Mouse (Mus musculus): ENCODE measurements around the gene Hs6st1. TPM values are rescaled to one million over a fixed set of nuclear protein-coding genes. Genes with fewer than 3 reads are reported as not detected.

The Hs6st1 gene
- polyA plus RNA-seq, 1 experiment from 2014 or later = 8.3 TPM

DNA sequence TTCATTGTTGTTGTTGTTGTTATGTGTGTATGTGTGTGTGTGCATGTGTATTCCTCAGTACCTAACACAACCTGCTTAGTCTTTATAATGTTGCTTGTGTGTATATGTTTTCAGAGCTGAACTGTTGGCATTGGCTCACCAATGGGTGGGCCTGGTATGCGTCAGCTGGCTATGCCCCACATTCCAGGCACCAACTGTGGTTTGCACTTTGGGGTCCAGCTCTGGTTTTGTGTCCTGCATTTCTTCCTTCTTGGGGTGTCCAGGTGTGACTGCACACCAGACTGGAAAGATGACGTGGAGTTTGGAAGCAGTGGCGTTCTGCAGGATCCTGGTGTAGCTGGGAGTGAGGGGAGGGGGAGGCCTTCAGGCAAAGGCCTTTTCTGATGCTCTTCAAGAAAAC is 50.8 kb downstream of the Hs6st1 start:
- Histone ChIP-seq H3K36me3 (ENCODE audit: control insufficient read depth, insufficient read depth, low read length) (no peaks in the 10 kb centered on the region), H3K27me3 (replicated peaks; ENCODE audit: control insufficient read depth, insufficient read depth, low read length) (no peaks in the 10 kb centered on the region), H3K9me3 (ENCODE audit: control insufficient read depth, low read length) (no peaks in the 10 kb centered on the region), H3K9ac (ENCODE audit: low read length) (no peak overlapping the region), H3K4me2 (ENCODE audit: low read length) (no peak overlapping the region), H3K4me3 (ENCODE audit: low read depth, low read length) (no peak overlapping the region), H3K27ac (ENCODE audit: low read depth) (no peak overlapping the region), H3K4me1 (replicated peaks; ENCODE audit: control insufficient read depth, insufficient read depth, low read length) (no peaks in the 10 kb centered on the region; the same call in 1 of the 2 replicates)
- ATAC-seq (replicated peaks; ENCODE audit: low FRiP score, low TSS enrichment, low read depth) (no peak), DNase-seq (ENCODE audit: low spot score) (no peak)
- 81% methylated on average over 3 of the region's 3 CpGs for WGBS

DNA sequence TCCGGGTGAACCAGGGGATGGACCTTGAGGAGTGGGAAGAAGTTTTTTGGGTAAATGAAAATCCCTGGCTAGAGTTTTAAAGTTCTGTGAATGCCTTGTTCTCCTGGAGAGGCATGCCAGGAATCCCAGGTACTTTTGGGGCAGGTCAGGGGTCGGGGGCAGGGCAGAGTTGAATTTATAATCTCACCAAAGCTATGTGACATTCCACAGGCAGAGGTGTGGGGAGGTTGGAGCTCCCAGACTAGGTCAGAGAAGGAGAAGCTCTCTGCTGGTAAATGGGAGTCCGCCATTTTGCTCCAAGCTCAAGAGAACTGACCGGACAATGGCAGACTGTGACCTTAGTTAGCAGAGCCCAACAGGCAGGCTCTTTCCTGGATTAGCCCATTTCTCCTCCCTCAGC is 51.2 kb downstream of the Hs6st1 start:
- no peaks in the 10 kb centered on the region for H3K36me3 ChIP-seq (ENCODE audit: control insufficient read depth, insufficient read depth, low read length)
- no peak overlapping the region for H3K9ac ChIP-seq (ENCODE audit: low read length)
- no peaks in the 10 kb centered on the region; the same call in 1 of the 2 replicates for H3K4me1 ChIP-seq (replicated peaks; ENCODE audit: control insufficient read depth, insufficient read depth, low read length)
- WGBS = 84% methylated on average over 4 of the region's 4 CpGs
- H3K9me3 ChIP-seq (ENCODE audit: control insufficient read depth, low read length) = 0 out of 2 replicates have a peak, but pooled peaks cover 1% of the 10 kb centered on the region
- no peak for DNase-seq (ENCODE audit: low spot score)
- no peaks in the 10 kb centered on the region for H3K27me3 ChIP-seq (replicated peaks; ENCODE audit: control insufficient read depth, insufficient read depth, low read length)
- ATAC-seq (replicated peaks; ENCODE audit: low FRiP score, low TSS enrichment, low read depth) = no peak
- no peak overlapping the region for H3K4me2 ChIP-seq (ENCODE audit: low read length)
- no peak overlapping the region for H3K27ac ChIP-seq (ENCODE audit: low read depth)
- H3K4me3 ChIP-seq (ENCODE audit: low read depth, low read length) = no peak overlapping the region

DNA sequence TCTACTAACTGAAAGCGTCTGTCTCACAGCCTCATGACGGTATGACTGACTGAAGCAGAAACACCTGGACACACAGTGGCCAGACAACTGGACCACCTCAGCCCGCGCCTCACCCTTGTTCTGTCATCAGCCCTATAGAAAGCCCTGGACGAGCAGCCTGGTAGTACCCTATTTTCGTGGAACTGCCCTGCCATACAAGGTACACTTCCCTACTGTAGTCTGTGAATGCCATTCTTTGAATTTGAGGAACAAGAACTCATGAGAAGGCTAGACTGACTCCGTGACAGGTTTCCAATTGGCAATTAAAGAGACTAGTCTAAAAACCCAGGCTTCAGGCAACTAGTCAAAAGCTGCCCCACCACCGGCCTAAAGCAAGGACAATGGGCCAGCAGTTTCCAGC is 53.0 kb downstream of the Hs6st1 start:
- no peak overlapping the region for H3K9ac ChIP-seq (ENCODE audit: low read length)
- no peaks in the 10 kb centered on the region for H3K27me3 ChIP-seq (replicated peaks; ENCODE audit: control insufficient read depth, insufficient read depth, low read length)
- 0 out of 2 replicates have a peak, but pooled peaks cover 2% of the 10 kb centered on the region for H3K9me3 ChIP-seq (ENCODE audit: control insufficient read depth, low read length)
- H3K27ac ChIP-seq (ENCODE audit: low read depth) = no peak overlapping the region
- WGBS = 80% methylated on average over 8 of the region's 8 CpGs
- H3K4me2 ChIP-seq (ENCODE audit: low read length) = no peak overlapping the region
- no peak overlapping the region for H3K4me3 ChIP-seq (ENCODE audit: low read depth, low read length)
- ATAC-seq (replicated peaks; ENCODE audit: low FRiP score, low TSS enrichment, low read depth) (no peak), DNase-seq (ENCODE audit: low spot score) (no peak)
- H3K4me1 ChIP-seq (replicated peaks; ENCODE audit: control insufficient read depth, insufficient read depth, low read length) = no peaks in the 10 kb centered on the region; the same call in 1 of the 2 replicates
- no peaks in the 10 kb centered on the region for H3K36me3 ChIP-seq (ENCODE audit: control insufficient read depth, insufficient read depth, low read length)

DNA sequence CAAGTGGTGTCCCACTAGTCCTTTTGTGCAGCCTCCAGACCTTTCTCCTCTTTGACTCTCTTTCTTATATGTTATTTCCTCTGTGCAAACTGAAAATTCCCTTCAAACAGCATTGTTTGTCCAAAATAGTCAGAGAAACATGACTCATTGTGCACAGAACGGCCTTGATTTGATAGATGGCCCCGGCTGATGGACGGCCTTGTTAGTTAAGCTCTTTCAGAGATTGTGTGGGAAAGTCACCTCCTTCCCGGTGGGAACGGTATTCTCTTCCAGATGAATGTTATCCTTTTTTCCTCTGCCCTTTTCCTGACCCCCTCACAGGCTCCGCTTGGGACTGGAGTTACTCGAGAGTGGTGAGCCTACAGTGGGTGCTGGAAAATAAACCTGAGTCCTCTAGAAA is 56.9 kb downstream of the Hs6st1 start:
- WGBS = 36% methylated on average over 7 of the region's 7 CpGs
- 0 out of 2 replicates have a peak, but pooled peaks cover 2% of the 10 kb centered on the region for H3K9me3 ChIP-seq (ENCODE audit: control insufficient read depth, low read length)
- no peak for ATAC-seq (replicated peaks; ENCODE audit: low FRiP score, low TSS enrichment, low read depth)
- DNase-seq (ENCODE audit: low spot score) = no peak
- H3K4me2 ChIP-seq (ENCODE audit: low read length) = no peak overlapping the region
- H3K9ac ChIP-seq (ENCODE audit: low read length) = no peak overlapping the region
- 0 out of 2 replicates have a peak overlapping the region, but pooled peaks have one; percentile 10 for H3K27ac ChIP-seq (ENCODE audit: low read depth)
- H3K4me1 ChIP-seq (replicated peaks; ENCODE audit: control insufficient read depth, insufficient read depth, low read length) = peaks cover 3% of the 10 kb centered on the region; the same call in 1 of the 2 replicates
- no peaks in the 10 kb centered on the region for H3K36me3 ChIP-seq (ENCODE audit: control insufficient read depth, insufficient read depth, low read length)
- no peaks in the 10 kb centered on the region for H3K27me3 ChIP-seq (replicated peaks; ENCODE audit: control insufficient read depth, insufficient read depth, low read length)
- no peak overlapping the region for H3K4me3 ChIP-seq (ENCODE audit: low read depth, low read length)

DNA sequence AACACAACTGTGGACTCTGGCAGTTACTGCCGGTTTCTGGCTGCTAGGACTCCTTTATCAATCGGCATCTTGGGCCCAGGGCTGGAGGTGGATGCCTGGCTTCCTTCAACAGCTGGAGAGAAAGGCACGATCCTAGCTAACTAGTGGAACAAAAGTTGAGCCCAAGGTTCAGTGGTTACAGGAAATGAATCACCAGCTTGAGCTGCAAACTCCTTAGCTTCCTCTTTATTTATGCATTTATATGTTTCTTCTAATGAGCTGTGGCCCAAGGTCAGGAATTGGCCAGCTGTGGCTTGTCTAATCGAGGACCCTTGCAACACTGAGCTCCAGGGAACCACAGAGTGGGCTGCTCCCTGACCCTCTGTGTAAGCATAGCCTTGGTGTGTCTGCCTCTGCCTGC is 60.9 kb downstream of the Hs6st1 start:
- H3K36me3 ChIP-seq (ENCODE audit: control insufficient read depth, insufficient read depth, low read length) = no peaks in the 10 kb centered on the region
- no peaks in the 10 kb centered on the region for H3K27me3 ChIP-seq (replicated peaks; ENCODE audit: control insufficient read depth, insufficient read depth, low read length)
- H3K4me2 ChIP-seq (ENCODE audit: low read length) = no peak overlapping the region
- H3K4me1 ChIP-seq (replicated peaks; ENCODE audit: control insufficient read depth, insufficient read depth, low read length) = peaks cover 3% of the 10 kb centered on the region; the same call in 1 of the 2 replicates
- H3K27ac ChIP-seq (ENCODE audit: low read depth) = peak overlapping the region; percentile 33; the same call in 1 of the 2 replicates
- ATAC-seq (replicated peaks; ENCODE audit: low FRiP score, low TSS enrichment, low read depth) = no peak
- no peak overlapping the region for H3K9ac ChIP-seq (ENCODE audit: low read length)
- H3K4me3 ChIP-seq (ENCODE audit: low read depth, low read length) = no peak overlapping the region
- H3K9me3 ChIP-seq (ENCODE audit: control insufficient read depth, low read length) = 0 out of 2 replicates have a peak, but pooled peaks cover 2% of the 10 kb centered on the region
- no peak for DNase-seq (ENCODE audit: low spot score)
- WGBS = 33% methylated on average over 4 of the region's 4 CpGs

DNA sequence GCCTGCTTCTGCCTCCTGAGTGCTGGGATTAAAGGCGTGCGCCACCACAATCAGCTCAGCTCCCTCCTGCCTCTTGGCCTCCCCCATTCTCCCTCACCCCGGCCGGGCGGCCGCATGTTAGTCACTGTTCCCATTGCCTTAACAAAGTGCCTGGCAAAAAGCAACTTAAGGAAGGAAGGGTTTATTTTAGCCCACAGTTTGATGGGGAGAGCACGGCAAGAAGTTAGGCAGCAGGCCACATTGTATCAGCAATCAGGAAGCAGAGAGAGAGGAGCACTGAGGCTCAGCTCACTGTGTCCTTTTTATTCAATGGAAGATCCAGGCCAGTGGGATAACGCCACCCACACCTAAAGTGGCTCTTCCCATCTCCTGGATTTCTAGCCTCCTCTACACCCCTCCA is 61.7 kb downstream of the Hs6st1 start:
- H3K4me3 ChIP-seq (ENCODE audit: low read depth, low read length) = no peak overlapping the region
- H3K27ac ChIP-seq (ENCODE audit: low read depth) = no peak overlapping the region
- H3K27me3 ChIP-seq (replicated peaks; ENCODE audit: control insufficient read depth, insufficient read depth, low read length) = no peaks in the 10 kb centered on the region
- H3K4me2 ChIP-seq (ENCODE audit: low read length) = no peak overlapping the region
- no peak overlapping the region for H3K9ac ChIP-seq (ENCODE audit: low read length)
- WGBS = 93% methylated on average over 8 of the region's 8 CpGs
- ATAC-seq (replicated peaks; ENCODE audit: low FRiP score, low TSS enrichment, low read depth) = no peak
- DNase-seq (ENCODE audit: low spot score) = no peak
- H3K36me3 ChIP-seq (ENCODE audit: control insufficient read depth, insufficient read depth, low read length) = no peaks in the 10 kb centered on the region
- peaks cover 3% of the 10 kb centered on the region; the same call in 1 of the 2 replicates for H3K4me1 ChIP-seq (replicated peaks; ENCODE audit: control insufficient read depth, insufficient read depth, low read length)
- no peaks in the 10 kb centered on the region for H3K9me3 ChIP-seq (ENCODE audit: control insufficient read depth, low read length)

DNA sequence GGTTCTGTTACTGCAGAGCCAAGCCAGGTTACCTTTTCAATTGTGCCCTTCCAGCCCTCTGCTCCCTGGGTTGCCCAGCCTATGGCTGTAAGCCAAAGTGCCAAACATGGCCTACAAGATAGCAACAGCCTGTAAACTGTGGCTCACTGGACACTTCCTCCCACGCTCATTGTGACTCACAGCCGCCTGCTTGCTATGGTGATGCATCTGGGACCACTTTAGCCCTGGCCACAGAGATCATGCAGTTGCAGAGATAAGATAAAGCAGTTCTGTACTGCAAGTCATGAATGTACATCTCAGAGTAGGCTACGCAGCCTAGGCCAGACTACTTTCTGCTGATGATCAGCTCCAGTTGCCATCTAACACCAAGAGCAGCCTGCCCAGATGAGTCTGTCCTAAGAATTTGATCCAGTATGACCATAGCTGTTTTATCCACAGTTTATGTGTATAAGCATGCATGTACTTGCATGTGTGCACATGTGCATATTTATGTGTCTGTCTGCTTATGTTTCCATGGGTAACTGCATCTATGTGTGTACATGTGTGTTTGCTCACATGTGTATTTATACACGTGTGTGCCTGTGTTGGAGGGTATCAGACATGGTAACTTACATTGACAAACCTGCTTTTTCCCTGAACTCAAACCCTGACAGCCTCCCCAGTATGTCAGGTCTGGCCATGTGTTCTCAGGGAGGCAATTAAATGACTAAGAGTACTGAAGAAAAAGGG is 62.3 kb downstream of the Hs6st1 start:
- Histone ChIP-seq H3K36me3 (ENCODE audit: control insufficient read depth, insufficient read depth, low read length) (no peaks in the 10 kb centered on the region), H3K27me3 (replicated peaks; ENCODE audit: control insufficient read depth, insufficient read depth, low read length) (no peaks in the 10 kb centered on the region), H3K9me3 (ENCODE audit: control insufficient read depth, low read length) (no peaks in the 10 kb centered on the region), H3K27ac (ENCODE audit: low read depth) (no peak overlapping the region), H3K4me2 (ENCODE audit: low read length) (no peak overlapping the region), H3K9ac (ENCODE audit: low read length) (no peak overlapping the region), H3K4me3 (ENCODE audit: low read depth, low read length) (no peak overlapping the region), H3K4me1 (replicated peaks; ENCODE audit: control insufficient read depth, insufficient read depth, low read length) (peaks cover 3% of the 10 kb centered on the region; the same call in 1 of the 2 replicates)
- ATAC-seq (replicated peaks; ENCODE audit: low FRiP score, low TSS enrichment, low read depth) = no peak
- no peak for DNase-seq (ENCODE audit: low spot score)
- 87% methylated on average over 4 of the region's 4 CpGs for WGBS

DNA sequence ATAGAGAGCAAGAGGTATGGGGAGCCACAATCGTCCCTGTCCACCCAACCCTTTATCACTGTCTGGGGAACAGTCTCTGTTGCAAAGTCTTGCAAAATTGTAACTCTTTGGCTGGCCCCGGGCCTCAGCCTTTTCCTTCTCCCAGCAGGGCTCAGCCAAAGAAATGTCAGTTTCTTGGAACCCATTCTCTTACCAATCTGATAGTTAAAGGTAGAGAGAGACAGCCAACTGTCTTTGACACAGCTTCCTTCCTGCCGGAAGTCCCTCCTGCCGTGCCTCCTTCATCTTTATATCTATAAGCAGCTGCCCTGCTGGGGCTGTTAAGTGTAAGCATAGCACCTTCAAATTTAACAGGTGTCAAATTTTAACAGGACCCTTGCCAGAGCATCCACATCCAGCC is 63.0 kb downstream of the Hs6st1 start:
- Histone ChIP-seq H3K9me3 (ENCODE audit: control insufficient read depth, low read length) (no peaks in the 10 kb centered on the region), H3K27ac (ENCODE audit: low read depth) (no peak overlapping the region), H3K4me1 (replicated peaks; ENCODE audit: control insufficient read depth, insufficient read depth, low read length) (0 out of 2 replicates have a peak, but pooled peaks cover 3% of the 10 kb centered on the region), H3K4me2 (ENCODE audit: low read length) (no peak overlapping the region), H3K4me3 (ENCODE audit: low read depth, low read length) (no peak overlapping the region), H3K9ac (ENCODE audit: low read length) (no peak overlapping the region), H3K27me3 (replicated peaks; ENCODE audit: control insufficient read depth, insufficient read depth, low read length) (no peaks in the 10 kb centered on the region), H3K36me3 (ENCODE audit: control insufficient read depth, insufficient read depth, low read length) (no peaks in the 10 kb centered on the region)
- DNase-seq (ENCODE audit: low spot score) (no peak), ATAC-seq (replicated peaks; ENCODE audit: low FRiP score, low TSS enrichment, low read depth) (no peak)
- WGBS = 43% methylated on average over 4 of the region's 4 CpGs

DNA sequence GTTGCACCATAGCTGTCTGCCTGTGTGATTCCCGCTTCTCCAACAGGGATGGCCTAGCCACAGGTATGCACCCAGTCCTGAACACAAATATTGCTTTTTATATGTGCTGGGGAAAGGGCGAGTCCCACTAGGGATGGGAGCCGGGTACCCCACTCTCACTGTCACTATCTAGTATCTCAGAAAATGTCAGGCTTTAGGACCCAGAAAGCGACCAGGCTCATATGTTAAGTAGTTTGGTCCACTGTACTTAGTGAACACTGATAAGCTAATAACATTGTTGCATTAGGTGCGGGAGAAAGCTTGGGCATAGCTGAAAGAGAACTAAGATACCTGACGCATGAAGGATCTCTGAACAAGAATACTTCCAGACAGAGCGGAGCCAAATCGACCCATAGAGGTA is 63.6 kb downstream of the Hs6st1 start:
- no peak for ATAC-seq (replicated peaks; ENCODE audit: low FRiP score, low TSS enrichment, low read depth)
- H3K4me3 ChIP-seq (ENCODE audit: low read depth, low read length) = no peak overlapping the region
- 0 out of 2 replicates have a peak, but pooled peaks cover 3% of the 10 kb centered on the region for H3K4me1 ChIP-seq (replicated peaks; ENCODE audit: control insufficient read depth, insufficient read depth, low read length)
- no peaks in the 10 kb centered on the region for H3K27me3 ChIP-seq (replicated peaks; ENCODE audit: control insufficient read depth, insufficient read depth, low read length)
- H3K9ac ChIP-seq (ENCODE audit: low read length) = no peak overlapping the region
- no peak for DNase-seq (ENCODE audit: low spot score)
- no peak overlapping the region for H3K27ac ChIP-seq (ENCODE audit: low read depth)
- no peak overlapping the region for H3K4me2 ChIP-seq (ENCODE audit: low read length)
- no peaks in the 10 kb centered on the region for H3K36me3 ChIP-seq (ENCODE audit: control insufficient read depth, insufficient read depth, low read length)
- WGBS = 62% methylated on average over 8 of the region's 8 CpGs
- no peaks in the 10 kb centered on the region for H3K9me3 ChIP-seq (ENCODE audit: control insufficient read depth, low read length)

Measured in intestine, embryonic 14.5 days (tissue).